Mouse (Mus musculus) gastrocnemius, postnatal 14 days (tissue): ENCODE measurements at regions not wholly inside any gene's neighbourhood (a gene's known extent, or its start where the extent isn't known, plus 50 kb on each side); places are given as distances from the start of the nearest gene placed in this dataset.

Experiments
- DNase-seq: peaks from one replicate; pipeline ENCODE4 v3.0.0; 2021; ENCODE audit warnings: mixed read lengths
- intact Hi-C: fragments of 180-260 bp; cut with DNase I; formaldehyde crosslinking; loops from one replicate; pipeline ENCODE4 v1.15.1; 2025; ENCODE audit warnings: low total_unique reads

DNA sequence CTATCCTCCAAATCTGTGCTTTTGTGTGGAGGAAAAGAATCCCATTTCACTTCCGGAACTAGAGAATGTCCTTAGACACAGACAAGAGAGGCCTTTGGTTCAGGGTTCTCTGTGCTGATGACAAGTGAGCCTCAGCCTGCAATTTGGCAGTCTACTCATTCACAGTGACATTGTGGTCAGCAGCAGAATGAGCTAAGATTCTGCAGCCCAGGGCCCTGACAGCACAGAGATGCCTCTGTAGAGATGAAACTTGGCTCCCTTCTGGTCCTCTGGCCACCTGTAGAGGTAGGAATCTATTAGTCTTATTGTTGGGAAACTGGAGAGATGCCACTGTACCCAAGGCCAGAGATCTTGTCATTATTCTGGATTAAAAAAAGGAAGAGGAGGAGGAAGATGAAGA is 73.8 kb upstream of the Peli2 start:
- intact Hi-C loops: no loop called here

DNA sequence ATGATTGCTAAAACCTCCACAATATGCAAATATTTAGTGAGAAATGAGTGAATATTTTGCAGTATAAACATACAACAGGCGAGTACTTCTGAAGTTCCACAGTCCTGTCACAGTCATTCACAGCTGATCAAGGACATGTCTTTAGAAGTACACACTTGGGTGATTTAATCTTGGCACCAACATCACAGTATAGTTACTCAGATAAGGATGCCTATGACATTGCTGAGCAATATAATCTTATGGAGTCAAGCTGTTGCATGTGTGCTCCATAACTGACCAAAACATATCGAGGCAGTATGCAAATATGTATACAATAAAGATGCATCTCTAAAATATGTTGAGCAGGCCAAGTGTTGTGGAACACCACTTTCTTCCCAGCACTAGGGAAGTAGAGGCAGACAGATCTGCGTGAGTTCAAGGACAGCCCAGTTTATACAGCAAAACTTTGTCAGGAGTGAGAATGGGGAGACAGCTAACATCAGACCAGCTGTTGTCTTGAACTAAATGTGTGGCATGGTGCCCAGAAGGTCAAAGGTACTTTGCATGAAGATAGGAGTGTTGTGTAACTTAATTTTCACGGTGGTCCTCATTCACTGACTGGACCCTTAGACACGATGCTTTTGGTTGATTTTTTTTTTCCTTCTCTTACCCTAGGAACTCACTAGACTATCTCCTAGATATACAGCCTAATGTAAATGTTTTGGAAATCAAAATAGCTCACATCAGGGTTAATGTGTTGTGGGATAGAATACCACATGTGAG is 70.7 kb upstream of the Peli2 start:
- no peak for DNase-seq

More for the DNA sequence above, 73.8 kb upstream of the Peli2 start:
- DNase-seq: no peak

DNA sequence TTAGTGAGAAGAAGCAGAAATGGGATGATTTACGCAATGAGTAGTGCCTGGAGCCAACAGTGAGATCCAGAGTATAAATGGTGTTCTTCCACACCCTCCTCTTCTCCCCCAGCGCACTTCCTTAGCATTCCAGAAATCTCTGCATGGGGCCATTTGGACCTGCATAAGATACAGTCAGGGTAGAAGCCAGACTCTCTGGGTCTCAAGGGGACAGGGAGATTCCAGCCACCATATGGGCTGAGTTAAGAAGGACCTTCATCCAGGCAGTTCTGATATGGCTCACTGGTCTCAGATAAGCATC is 70.2 kb upstream of the Peli2 start:
- intact Hi-C loops: no loop called here

More for the DNA sequence above, 70.7 kb upstream of the Peli2 start:
- intact Hi-C loops: no loop called here

DNA sequence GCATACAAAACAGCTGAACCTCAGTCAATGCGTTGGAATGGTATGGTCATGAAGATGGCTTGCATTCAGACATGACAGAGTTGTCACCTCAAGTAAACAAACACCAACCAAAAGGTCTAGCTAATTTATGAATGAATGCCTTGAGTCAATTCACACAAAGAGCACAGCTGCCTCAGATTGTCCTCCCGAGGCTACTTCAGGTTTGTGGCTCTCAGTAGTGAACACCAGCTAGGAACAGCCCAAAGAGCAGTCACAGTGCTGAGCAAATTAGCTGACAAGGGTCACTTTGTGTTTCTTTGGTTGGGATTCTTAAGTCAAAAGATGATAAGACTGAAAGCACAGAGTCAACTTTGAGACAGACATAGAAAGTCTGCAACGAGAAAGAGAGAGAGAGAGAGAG is 68.7 kb upstream of the Peli2 start:
- intact Hi-C loops: no loop called here
- DNase-seq: no peak

More for the DNA sequence above, 70.2 kb upstream of the Peli2 start:
- DNase-seq: no peak

DNA sequence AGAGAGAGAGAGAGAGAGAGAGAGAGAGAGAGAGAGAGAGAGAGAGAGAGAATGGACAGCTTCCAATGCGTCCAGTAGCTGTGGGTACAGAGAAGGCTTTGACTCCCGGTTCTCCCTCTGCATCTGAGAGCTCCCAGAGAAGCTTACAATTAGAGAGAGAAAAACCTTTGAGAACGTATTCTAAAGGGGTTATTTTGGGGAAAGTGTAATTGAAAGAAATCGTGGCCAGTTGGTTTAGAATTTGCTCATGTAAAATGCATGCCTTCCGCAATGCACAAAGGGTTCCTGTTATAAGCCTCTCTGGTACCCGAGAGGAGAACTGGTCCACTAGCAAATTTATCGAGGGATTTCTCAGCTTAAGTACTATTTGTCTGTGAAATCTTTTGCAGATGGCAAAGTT is 68.2 kb upstream of the Peli2 start:
- DNase-seq: no peak
- intact Hi-C loops: no loop called here

DNA sequence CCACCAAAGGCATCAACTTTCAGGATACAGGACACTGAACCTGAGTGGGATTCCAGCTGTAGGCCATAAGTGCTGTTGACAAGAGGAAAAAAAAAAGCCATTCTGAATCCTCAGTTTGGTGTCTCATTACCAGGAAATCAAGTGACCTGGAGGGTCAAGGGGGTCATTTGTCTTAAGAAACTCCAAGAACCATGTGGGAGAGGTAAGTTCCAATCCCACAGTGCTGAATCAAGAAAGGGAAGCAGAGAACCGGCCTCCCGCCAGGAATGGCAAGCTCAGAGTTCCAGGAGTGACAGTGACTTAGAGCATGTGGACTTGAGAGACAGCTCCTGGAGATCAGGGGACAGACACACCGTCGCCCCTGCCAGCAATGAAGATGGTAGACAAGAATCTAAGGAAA is 67.5 kb upstream of the Peli2 start:
- DNase-seq: no peak
- intact Hi-C loops: no loop called here

DNA sequence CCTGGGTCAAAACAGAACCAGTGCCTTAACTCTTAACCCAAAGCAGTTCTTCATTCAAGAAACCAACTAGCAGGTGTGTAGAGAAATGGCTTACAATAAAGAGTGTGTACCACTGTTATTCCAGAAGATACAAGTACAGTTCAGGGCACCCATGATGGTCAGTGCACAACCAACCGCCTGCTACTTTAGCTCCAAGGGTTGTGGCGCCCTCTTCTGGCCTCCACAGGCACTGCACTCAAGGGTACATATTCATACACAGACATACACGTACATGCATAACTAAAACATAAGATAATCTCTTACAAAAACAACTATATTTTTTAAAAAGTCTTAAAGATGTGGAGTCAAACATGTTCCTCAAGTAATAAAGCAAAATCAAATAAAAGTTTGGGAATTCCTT is 65.9 kb upstream of the Peli2 start:
- no peak for DNase-seq
- intact Hi-C loops: no loop called here

DNA sequence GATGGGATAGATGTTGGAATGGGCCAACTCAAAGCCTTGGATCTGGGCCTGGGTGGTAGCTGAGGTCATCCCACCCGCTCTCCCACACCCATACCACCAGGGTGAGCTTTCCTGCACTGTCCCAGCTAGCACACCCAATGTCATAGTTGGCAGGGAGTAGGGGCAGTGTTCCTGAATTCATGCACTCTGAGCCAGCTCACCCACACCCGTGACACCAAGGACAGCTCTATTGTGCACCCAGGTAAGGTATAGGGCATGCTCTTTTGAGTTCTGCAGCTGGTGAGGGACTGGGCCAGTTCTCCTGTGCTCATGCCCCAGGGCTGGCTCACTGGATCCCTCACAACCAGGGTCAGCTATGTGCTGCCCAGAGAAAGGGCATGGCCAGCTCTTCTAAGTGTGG is 64.8 kb upstream of the Peli2 start:
- DNase-seq: no peak
- intact Hi-C loops: no loop called here

DNA sequence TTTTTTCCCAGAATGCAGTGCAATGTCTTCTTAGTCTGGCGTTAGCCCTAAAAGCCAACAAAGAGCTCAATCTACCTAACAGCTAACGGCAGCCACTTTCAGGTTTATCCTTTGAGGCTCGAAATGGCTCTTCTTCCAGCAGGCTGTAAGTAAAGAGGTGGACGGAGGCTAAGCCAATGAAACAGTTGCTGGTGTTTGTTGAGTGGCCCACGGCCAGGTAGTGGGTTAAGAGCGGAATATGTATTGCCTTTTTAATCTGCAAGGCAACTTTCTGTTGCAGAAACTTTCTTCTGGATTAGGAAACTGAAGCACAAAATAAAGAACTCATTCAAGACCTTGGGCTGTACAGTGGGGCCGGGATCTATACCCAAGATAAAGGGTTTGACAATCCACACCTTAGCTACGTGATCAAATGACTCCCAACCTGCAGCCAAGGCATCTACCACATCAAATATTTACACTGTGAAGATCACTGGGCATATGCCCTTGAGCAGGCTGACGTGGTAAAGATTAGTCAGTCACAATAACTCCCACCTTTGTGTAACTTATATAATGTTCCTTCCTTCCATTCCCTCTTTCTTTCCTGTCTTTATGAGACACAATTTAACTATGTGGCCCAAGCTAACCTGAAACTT is 62.3 kb upstream of the Peli2 start:
- DNase-seq: no peak
- intact Hi-C loops: no loop called here

DNA sequence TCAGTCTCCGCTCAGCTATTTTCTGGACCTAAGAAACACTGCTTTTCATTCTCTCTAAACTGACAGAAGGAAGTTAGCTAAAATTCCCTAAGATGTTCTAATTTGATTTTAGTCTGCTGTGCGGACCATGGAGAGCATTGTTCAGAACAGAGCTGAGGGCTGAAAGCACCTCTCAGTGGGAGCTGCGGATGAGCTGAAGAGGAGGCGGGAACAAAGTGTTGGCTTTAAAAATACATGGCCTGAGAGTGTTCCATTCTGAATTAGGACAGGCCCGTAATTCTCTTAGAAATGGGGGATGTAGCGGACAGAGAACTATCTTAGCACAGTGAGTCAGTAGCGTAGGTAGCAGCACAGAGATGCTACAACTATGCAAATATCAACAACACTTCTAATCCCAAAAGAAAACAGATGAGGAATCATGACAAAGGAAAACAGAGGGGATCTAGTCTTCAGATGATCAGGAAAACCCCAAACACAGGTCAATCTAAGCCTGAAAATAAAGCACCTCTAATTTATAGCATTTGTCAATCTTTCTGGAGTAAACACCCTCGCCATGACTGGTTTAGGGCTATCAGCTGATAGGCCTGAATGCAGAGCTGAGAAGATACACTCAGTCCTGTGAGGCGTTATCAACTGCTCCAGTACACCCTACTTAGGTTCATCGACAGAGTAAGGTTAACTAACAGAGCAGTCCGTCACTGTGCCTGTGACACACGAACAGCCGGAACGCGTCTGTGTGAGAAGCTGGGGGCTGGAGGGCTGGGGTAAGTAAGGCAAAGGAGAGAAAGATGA is 60.8 kb upstream of the Peli2 start:
- DNase-seq: no peak
- intact Hi-C loops: no loop called here

DNA sequence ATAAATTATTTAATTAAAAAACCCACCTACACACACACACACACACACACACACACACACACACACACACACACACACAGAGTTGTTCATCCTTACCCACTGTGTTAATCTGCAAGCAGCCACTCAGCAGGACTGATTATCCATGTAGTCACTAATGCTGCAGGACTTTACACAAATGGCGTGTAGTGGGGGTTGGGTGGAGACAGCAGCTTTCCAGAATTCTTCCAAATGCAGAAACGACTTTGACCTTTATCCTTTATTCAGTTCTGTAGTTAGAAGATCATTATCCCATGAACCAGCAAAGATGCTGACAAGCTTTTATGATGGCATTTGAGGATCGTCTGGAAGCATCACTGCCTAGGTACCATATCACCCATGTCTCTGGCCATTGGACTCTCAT is 52.0 kb upstream of the Peli2 start:
- DNase-seq: no peak
- intact Hi-C loops: no loop called here
